Comparison of ENCODE assay signal across 7 mouse cellular contexts in genomic region chr1:87900979-87901378, GRCm38 (mm10). TPM values are rescaled to one million over a fixed set of nuclear protein-coding genes. Genes with fewer than 3 reads are reported as not detected.
DNase-seq lines count a peak whose midpoint lies in the region; ATAC-seq lines count a peak whose summit lies in the region.

No protein-coding gene starts in this region.

- peak overlapping the region; percentile 57 for H3K27ac ChIP-seq in lung, embryonic 16.5 days (ENCODE audit: low read length)
- H3K27ac ChIP-seq in forebrain, embryonic 15.5 days (replicated peaks) = no peak overlapping the region

- H3K27me3 ChIP-seq in lung, embryonic 16.5 days (ENCODE audit: control insufficient read depth, insufficient read depth, low read depth, low read length) = no peaks in the 10 kb centered on the region
- H3K27me3 ChIP-seq in forebrain, embryonic 15.5 days = no peaks in the 10 kb centered on the region

- H3K4me1 ChIP-seq in lung, embryonic 16.5 days (replicated peaks; ENCODE audit: control insufficient read depth, insufficient read depth, low read length) = peaks cover 6% of the 10 kb centered on the region; the same call in 1 of the 2 replicates
- no peaks in the 10 kb centered on the region for H3K4me1 ChIP-seq in forebrain, embryonic 15.5 days

- peak; percentile 14 for DNase-seq in T-cell, adult 2 months (ENCODE audit: low spot score)
- DNase-seq in left cerebral cortex, adult 11 months (ENCODE audit: low spot score) = no peak
- DNase-seq in layer of hippocampus, postnatal 10 days (ENCODE audit: low spot score in 2 of 2) = no peak

- ATAC-seq in common myeloid progenitor, adult 5-6 weeks (replicated peaks; ENCODE audit: low read depth, poor library complexity, severe bottlenecking) = peak; percentile 85
- ATAC-seq in hematopoietic stem cell, adult 5-6 weeks (replicated peaks in 1 of 2; ENCODE audit: insufficient read depth in 1 of 2, low FRiP score in 2 of 2, low TSS enrichment in 1 of 2, low read depth in 1 of 2, poor library complexity in 2 of 2, severe bottlenecking in 2 of 2) = peak; percentile 56 to 86
- ATAC-seq in lung, embryonic 16.5 days (ENCODE audit: low read depth) = peak; percentile 74
- no peak for ATAC-seq in forebrain, embryonic 15.5 days (replicated peaks)

- H3K4me3 ChIP-seq in lung, embryonic 16.5 days (ENCODE audit: low read length) = no peak overlapping the region
- no peak overlapping the region for H3K4me3 ChIP-seq in forebrain, embryonic 15.5 days

- no peaks in the 10 kb centered on the region; the same call in 1 of the 2 replicates for H3K36me3 ChIP-seq in lung, embryonic 16.5 days (ENCODE audit: control insufficient read depth, insufficient read depth, low read length)
- no peaks in the 10 kb centered on the region for H3K36me3 ChIP-seq in forebrain, embryonic 15.5 days

- H3K9me3 ChIP-seq in lung, embryonic 16.5 days (ENCODE audit: control insufficient read depth, low read length) = no peaks in the 10 kb centered on the region
- H3K9me3 ChIP-seq in forebrain, embryonic 15.5 days = no peaks in the 10 kb centered on the region

- peak overlapping the region; percentile 4; the same call in 1 of the 2 replicates for H3K4me2 ChIP-seq in lung, embryonic 16.5 days (ENCODE audit: low read depth, low read length)
- no peak overlapping the region for H3K4me2 ChIP-seq in forebrain, embryonic 15.5 days (replicated peaks)

- 0 out of 2 replicates have a peak overlapping the region, but pooled peaks have one; percentile 4 for H3K9ac ChIP-seq in lung, embryonic 16.5 days (ENCODE audit: low read length)
- no peak overlapping the region for H3K9ac ChIP-seq in forebrain, embryonic 15.5 days (replicated peaks)

- whole genome bisulfite sequencing in lung, embryonic 16.5 days = 65% methylated on average over 6 of the region's 6 CpGs
- 88% methylated on average over 6 of the region's 6 CpGs for WGBS in forebrain, embryonic 15.5 days

RNA-seq across cellular contexts. Expression of gene Dgkd, which starts 47.9 kb away (rescaled TPM):
- total RNA-seq in common myeloid progenitor, adult 5-6 weeks (2017) = 29.2 and 39.9 TPM in 2 replicates
- 38.8 and 43.0 TPM in 2 replicates for total RNA-seq in hematopoietic stem cell, adult 5-6 weeks (2017)
- 32.9 and 33.9 TPM in 2 replicates for polyA plus RNA-seq in lung, embryonic 16.5 days (2015; fragmentation: Nextera tagmentation; extraction: Ambion mirVana)
- polyA plus RNA-seq in forebrain, embryonic 15.5 days (2015; fragmentation: Nextera tagmentation; extraction: Ambion mirVana) = 47.1 and 50.2 TPM in 2 replicates
- total RNA-seq in layer of hippocampus, postnatal 10 days (2021) = 100 to 1,000 TPM; 119 to 134 TPM
